Mouse (Mus musculus) gastrocnemius, adult 8-10 months (tissue): ENCODE measurements around the gene Vapa. TPM values are rescaled to one million over a fixed set of nuclear protein-coding genes. Genes with fewer than 3 reads are reported as not detected.
"Not testable (repeated sequence)": the region's sequence is repeated elsewhere in the genome, so short reads cannot be mapped to it uniquely, and the experiment has no call there.

Source experiments
- DNase-seq, 2 experiments: peaks; one replicate each; pipeline ENCODE4 v3.0.0; 2022; ENCODE audit warnings: low spot score in 2 of 2
- total RNA-seq, 4 experiments: library from RNA; stranded (reverse); gene quantifications; 2 replicates each; pipeline ENCODE4 v1.2.4; 2022

Gene Vapa
- 100 to 1,000 TPM; 127 to 152 (median 133) TPM for total RNA-seq

GRCm38 (mm10) chr17:65613463-65614412 lies at the start of gene Vapa:
Gene Vapa (minus strand): TSS chr17:65613555.
- peak; percentile 97 to 99 for DNase-seq

GRCm38 (mm10) chr17:65662662-65663061 lies 49.3 kb upstream of the Vapa start:
- DNase-seq = no peak

DNA sequence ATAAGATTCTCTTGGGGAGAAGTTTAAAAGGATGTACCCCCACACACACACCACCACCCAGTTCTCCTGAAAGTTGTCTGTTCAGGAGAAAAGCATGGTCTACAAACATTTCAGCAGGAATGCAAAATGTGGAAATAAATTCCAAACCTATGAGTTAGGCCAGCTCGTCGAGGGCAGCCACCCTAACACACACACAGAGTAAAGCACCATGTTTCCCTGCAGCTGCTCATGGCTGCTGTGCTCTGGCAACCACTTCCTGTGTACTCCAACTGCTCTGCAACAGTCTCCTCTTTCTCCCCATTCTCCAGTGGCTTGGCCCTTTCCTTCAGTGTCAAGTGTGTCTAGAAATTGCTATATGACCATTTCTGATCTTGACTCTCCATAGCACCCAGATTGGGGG lies 45.1 kb upstream of the Vapa start:
- DNase-seq = no peak

- no peak for DNase-seq
Observed at GRCm38 (mm10) chr17:65657958-65658357, 44.6 kb upstream of the Vapa start.

DNA sequence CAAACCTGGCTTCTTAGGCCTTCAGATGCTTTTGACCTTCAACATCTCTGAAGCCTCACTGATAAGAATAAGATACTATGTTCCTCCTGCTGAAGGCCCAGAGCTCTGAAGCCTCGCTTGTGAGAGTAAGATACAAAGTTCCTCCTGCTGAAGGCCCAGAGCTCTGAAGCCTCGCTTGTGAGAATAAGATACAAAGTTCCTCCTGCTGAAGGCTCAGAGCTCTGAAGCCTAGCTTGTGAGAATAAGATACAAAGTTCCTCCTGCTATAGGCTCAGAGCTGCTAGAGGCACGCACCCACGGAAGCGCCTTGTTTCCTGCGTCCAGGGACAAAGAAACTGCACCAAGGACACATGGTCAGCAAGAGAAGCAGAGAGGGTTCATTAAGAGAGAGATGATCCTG lies 43.4 kb upstream of the Vapa start:
- no peak for DNase-seq

DNA sequence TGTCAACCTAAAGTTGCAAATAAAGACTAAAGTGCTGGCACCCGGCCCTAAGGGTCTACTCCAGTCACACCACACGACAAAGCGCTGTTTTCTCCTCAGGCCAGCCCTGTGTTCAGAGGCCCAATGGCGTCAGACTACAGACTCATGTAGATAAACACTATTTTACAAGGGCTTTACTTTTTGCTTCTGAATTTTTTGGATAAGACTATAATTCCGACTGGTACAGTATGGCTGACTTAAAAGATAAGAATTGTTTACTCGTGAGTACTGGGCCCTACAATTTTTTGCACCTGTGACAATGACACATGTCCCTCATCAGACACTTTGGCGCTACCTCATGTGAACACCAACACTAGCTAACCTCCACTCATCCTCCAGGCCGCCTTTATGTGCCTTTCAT lies 42.7 kb upstream of the Vapa start:
- DNase-seq = no peak

DNA sequence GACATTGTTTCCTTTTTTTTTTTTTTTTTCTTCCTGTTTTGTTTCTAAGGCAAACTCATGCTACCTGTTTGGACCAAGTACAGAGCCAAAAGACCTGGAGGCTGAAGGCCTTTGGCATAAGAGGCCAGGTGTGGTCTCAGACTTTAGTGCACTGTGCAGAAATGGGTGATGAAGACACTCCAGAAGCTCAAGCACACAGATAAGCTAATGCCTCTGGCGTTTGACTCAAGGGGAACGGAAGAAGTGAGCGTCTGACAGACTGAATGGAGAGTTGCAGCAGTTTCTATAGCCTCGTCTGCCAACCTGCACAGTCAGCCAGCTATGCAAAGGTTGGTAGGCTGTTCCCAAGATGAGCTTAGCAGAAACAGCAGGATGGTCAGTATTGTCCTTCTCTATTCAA lies 42.3 kb upstream of the Vapa start:
- DNase-seq = no peak

DNA sequence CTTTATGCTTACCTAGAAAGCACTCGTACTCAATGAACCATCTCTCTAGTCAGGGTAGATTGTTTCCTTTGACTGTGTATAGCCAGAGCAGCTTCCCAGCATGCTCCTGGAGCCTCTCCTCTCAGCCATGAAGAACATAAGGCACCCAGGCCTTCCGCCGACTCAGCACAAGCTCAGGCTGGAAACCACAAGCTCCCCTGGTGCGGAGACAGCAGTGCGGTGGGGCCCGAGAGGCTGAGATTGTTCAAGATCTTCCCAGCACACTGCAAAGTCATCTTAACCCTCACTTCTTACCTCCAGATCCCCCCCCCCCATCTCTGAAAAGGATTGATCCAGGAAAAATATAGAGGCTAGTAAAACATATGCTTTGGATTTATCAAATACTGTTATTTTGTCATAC lies 37.2 kb upstream of the Vapa start:
- no peak for DNase-seq

GRCm38 (mm10) chr17:65649175-65649493 lies 35.8 kb upstream of the Vapa start:
- DNase-seq = peak in 1 of 2 experiments; percentile 18

- no peak for DNase-seq
Observed at GRCm38 (mm10) chr17:65648371-65649174, 35.2 kb upstream of the Vapa start.

DNA sequence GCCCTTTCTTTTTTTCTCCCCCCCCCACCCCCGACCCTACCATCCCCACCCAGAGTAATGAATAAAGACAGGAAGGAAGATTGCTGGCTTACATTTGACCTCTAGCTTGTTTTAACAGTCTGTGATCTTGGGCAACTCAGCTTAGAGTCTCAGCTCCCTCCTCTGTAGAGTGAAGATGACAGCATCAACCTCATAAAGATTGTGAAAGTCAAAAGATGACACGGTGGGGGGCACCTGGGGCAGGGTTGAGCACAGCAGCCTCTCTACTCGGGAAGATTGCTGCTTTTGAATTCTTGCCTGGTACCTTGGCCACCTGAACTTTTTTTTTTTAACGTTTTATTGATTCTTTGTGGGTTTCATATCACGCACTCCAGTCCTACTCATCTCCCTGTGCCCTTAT lies 34.6 kb upstream of the Vapa start:
- no peak for DNase-seq

DNA sequence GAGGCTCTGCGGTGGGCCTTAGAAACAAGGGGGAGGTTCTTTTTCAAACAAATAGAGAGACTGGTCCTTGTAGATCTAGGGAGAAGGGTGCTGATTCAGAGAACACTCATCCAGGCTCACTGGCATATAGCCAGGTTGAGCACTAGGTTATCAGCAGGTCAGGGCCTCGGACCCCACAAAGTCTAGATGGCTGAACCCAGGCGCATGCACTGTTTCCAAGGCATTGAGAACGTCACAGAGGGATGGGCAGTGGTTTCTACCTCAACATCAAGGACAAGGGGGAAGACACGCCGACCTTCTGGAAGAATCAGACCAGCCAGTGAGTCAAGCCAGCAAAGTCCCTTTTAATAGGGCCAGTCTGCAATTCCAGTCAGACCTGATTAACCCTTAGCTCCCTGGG lies 33.9 kb upstream of the Vapa start:
- no peak for DNase-seq

DNA sequence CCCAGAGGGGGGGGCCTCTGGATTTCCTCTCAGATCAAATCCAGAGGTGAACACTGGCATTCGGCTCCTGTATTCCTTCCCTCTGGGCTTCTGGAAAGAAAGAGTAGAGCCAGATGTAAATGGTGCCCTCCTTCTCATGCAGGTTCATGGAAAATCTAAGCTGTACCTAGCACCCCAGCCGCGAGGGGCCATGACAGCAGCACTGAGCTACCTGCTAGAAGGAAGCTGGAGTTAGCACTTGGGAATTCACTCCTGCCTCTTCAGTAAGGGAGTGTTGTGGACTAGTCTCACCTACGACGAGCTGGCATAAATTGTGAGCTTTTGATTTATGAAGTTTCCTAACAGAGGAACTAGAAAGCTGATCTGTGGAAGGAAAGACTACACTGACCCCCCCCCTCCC lies 30.2 kb upstream of the Vapa start:
- no peak for DNase-seq

DNA sequence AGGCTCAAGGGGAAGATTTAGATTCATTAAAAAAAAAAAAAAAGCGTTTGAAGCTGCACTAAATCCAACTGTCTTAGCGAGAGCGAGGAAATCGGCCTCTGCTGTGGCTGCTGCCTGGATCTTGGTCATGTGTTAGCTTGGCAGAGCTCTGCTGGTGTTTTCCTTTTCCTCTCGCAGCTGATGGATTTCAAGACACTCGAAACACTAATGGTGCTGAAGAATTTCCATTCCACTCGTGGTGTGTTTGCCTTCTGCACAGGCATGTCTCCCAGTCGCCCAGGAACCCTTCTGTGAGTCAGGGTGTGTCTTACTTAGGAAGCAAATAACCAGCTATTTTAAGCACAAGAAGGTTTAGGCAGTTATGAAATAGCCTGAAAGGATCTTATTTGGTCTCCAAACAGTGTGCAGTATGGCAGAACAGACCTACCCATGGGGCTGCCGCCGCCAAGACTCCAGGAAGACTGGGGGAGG lies 29.7 kb upstream of the Vapa start:
- peak; percentile 19 to 38 for DNase-seq

DNA sequence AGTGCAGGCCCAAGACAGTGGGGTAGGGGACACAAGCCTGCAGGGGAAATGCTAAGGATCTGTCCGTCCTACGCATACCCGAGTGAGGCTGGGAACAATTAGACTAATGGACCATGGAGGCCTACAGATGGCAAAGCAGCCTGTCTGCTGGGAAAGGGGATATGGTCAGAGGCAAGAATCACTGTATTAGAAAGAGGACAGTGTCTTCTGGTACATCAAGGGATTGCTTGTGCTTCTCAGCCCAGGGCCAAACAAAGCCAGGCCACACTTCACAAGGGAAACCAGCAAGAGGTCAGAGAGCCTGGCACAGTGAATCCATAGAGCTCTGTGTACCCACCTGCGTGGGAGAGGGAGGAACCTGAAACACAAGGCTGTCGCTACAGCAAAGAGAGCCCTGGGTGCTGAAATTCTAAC lies 29.2 kb upstream of the Vapa start:
- no peak for DNase-seq

DNA sequence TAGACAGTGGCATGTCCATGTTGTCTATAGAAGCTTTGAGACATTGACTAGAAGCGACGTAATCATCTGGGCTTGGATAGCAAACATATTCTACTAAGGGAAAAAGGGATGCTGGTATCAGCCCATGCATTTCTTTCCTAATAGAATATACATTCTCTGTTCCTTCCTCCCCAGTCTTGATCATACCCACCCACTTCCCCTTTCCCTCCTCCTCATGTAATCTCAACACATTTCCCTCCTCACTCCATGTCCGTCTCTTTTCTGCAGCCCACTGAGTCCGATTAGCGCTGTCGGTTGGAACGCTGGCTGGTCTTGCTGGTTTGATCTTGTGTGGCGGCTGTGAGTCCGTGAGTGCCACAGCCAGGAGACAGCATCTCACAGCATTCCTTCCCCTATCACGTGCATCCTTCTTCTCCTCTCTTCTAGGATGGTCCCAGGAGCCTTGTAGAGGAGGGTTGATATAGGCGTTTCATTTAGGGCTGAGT lies 28.4 kb upstream of the Vapa start, which contains the start of gene Txndc2:
Txndc2 (minus strand) TSS at position 435 of the 485 bp plus-strand sequence.
- no peak for DNase-seq

DNA sequence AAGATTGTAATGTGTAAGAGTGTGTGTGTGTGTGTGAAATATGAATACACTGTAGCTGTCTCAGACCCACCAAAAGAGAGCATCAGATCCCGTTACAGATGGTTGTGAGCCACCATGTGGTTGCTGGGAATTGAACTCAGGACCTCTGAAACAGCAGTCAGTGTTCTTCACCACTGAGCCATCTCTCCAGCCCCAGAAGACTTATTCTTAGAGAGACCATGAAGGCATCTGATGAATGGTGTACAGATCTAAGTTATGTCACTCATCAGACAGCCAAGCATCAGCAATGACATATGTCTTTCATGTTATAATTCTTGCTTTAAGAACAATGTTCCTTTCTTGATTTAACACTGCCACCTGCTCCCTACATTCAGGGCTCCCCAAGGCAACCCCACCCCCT lies 25.8 kb upstream of the Vapa start:
- no peak for DNase-seq

DNA sequence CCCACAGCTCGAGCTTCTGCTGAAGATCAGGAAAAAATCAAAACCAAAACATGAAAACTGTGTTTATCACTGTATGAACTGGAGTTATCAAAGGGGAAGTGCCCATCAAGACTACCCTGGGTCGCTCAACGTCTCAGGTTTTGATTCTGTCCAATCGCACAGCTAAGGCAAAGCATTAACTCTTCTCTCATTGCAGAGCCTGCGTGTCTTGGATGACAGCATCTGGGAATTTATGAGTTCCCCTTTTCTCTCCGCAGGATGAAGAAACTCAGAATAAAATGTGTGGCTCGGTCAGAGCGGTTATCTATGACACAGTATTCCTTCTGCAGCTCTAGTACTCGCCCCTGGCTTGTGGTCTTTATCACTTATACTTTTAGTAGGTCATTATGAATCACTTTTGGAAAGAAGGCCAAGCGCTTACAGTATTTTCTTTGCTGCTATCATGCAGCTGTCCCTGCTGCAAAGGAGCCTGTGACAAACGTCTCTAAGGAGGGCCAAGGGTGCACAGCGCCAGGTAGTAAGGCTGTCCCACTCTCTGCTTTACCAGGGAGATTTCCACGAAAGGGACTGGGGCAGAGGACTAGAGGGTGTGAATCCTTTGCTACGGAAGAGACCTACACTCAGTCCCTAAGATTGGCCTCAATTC lies 22.5 kb upstream of the Vapa start:
- DNase-seq = no peak

GRCm38 (mm10) chr17:65629943-65630342 lies 16.6 kb upstream of the Vapa start:
- no peak for DNase-seq

DNA sequence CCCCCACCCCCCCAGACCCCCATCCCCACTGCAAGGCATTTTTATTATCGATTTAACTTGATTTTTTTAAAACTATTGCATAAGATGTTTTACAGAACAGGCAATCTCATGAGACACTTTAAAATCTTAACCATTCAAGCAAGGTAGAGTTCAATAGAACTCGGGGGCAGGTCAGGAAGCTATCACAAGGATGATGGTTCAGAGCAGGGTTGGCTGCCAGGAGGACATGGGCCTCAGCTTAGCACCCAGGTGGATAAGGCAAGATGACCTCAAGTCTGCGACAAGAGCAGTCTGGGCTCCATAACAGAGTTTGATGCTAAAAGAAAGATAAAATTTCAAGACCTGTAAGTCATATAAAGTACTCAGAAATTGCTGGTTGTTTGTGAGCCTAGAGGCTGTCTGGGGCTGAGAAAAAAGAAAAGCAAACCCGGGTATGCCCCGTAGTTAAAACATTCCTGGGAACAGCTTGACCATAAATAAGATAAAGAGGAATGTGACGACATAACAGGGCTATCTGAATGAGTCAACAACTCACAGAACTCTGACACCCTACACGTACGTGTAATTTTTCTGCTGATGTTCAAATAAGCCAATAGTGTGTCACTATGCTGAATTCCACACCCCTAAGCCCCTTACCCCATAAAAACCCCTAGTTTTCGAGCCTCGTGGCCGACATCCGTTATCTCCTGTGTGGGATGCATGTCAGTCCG lies 15.6 kb upstream of the Vapa start:
- DNase-seq = not testable (repeated sequence)

GRCm38 (mm10) chr17:65626301-65626700 lies 12.9 kb upstream of the Vapa start:
- no peak for DNase-seq
